Mouse (Mus musculus): ENCODE results near the gene Rhno1.

DNA sequence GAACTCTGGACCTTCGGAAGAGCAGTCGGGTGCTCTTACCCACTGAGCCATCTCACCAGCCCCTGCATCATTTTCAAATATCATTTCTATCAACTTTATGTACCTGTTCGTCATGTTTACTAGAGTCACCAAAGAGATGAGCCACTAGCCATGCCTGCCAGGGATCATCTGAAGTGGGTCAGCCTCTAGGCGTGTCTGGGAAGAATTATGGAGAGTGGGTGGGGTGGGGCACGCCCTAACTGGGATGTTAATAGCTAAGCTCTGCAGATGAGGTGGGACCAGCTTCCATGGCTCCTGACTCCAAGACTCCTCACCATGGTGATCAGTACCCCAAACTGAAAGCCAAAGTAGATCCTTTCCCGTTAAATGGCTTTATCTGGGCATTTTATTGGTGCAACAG is 47.9 kb downstream of the Rhno1 start:
- no peak for TF ChIP-seq POLR2A (IDR thresholded peaks at IDR 0.05; ENCODE audit: control insufficient read depth in 1 of 2, insufficient read depth in 1 of 2, low read depth in 1 of 2, low read length in 2 of 2, poor library complexity in 1 of 2)
- no peak for TF ChIP-seq MAX (IDR thresholded peaks at IDR 0.05; ENCODE audit: low read length)
- no peak for TF ChIP-seq TAL1 (IDR thresholded peaks at IDR 0.05; ENCODE audit: low read length)
- TF ChIP-seq MYC (IDR thresholded peaks at IDR 0.05; ENCODE audit: low read depth, low read length): no peak
- no peak for TF ChIP-seq NRF1 (IDR thresholded peaks at IDR 0.05; ENCODE audit: insufficient read depth, low read depth, low read length, poor library complexity, severe bottlenecking)
- no peak for TF ChIP-seq CTCF (IDR thresholded peaks at IDR 0.05 in 2 of 3, conservative IDR thresholded peaks at IDR 0.05 in 1 of 3; ENCODE audit: control insufficient read depth in 1 of 3, insufficient read depth in 1 of 3, low read depth in 2 of 3, low read length in 3 of 3, poor library complexity in 1 of 3, severe bottlenecking in 1 of 3)
- no peak for TF ChIP-seq MYB (IDR thresholded peaks at IDR 0.05; ENCODE audit: low read depth, low read length)
- TF ChIP-seq CHD1 (IDR thresholded peaks at IDR 0.05; ENCODE audit: low read depth, low read length): no peak
- TF ChIP-seq MAZ (IDR thresholded peaks at IDR 0.05; ENCODE audit: low read depth, low read length): no peak
- no peak for TF ChIP-seq EP300 (IDR thresholded peaks at IDR 0.05; ENCODE audit: low read depth in 1 of 2, low read length in 2 of 2)
- TF ChIP-seq HCFC1 (IDR thresholded peaks at IDR 0.05; ENCODE audit: low read depth, low read length): no peak
- TF ChIP-seq ZKSCAN1 (IDR thresholded peaks at IDR 0.05; ENCODE audit: low read depth, low read length): no peak
- no peak for TF ChIP-seq BHLHE40 (IDR thresholded peaks at IDR 0.05; ENCODE audit: borderline replicate concordance, low read depth, low read length)
- TF ChIP-seq ETS1 (IDR thresholded peaks at IDR 0.05; ENCODE audit: low read depth, low read length): no peak

All from MEL (cell line).